Mouse (Mus musculus): ENCODE results near the gene Tmod1.

Tmod1 gene

GRCm38 (mm10) chr4:46053323-46054107 is 14.8 kb downstream of the Tmod1 start:
- in situ Hi-C loops (cut with MboI, MseI), result no loop called here

DNA sequence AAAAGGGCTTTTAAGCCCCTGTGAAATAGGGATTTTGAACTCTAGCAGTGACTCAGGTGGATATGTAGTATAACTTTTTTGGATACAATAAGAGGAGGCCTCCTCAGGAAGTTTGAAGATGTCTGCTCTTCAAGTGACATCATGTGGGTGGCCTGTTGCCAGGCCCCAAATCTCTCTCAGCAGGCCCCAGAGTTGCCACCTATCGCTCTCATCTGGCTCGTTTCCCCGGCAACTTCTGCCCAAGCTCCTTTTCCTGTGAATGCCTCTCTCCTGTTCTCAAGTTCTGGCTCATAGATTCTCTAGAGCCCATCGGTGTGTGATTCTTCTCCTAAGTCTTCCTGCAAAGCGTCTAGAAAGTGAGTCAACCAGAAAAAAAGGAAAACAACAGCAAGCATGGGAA is 17.4 kb downstream of the Tmod1 start:
- in situ Hi-C loops (cut with MboI, MseI), result no loop called here

DNA sequence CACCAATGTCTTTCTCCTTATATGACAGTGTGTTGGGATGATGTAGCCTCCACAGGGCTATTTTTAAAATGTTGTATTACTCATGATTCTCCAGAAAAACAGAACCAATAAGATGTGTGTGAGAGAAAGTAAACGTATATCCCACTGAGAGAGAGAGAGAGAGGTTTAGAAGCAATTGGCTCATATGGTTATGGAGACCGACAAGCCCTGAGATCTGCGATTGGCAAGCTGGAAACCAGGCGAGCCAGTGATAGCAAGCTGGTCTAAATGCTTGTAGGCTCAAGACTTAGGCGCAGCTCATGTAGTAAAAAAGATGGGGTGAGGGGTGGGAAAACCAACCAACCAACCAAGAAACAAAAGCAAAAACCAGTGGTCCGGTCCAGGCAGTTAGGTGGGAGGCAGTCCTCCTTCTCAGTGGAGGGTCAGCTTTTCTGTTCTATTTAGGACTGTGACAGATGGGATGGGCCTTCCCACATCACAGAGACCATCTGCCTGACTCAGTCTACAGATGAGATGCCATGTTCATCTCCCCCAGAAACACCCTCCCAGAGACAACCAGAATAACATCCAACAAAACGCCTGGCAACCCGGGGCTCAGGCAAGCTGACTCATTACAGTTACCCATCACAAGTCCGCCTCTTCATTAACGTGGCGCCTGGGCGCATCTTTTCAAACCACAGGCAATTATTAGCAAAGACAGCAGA is 22.7 kb downstream of the Tmod1 start:
- in situ Hi-C loops (cut with MboI, MseI), result no loop called here

GRCm38 (mm10) chr4:46063841-46064240 is 25.1 kb downstream of the Tmod1 start:
- in situ Hi-C loops (cut with MboI, MseI), result no loop called here

DNA sequence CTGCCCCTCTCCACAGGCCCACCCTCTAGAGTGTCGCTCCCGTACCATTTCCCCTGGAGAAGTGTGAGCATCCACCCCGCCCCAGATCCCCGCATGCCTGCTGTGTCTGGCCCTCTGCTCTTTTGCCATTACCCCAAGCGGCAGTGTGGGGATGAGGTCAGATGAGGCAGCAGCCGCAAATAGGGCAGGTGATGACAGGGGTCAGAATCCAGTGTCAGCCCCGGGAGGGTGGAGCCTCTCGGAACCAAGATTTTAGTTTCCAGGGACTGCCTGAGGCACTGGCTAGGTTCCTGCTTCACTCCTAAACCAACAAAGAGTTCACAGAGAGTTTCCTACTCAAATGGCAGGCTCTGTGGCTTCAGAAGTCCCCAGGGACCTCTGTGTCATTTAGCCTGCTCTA is 25.5 kb downstream of the Tmod1 start:
- in situ Hi-C loops (cut with MboI, MseI), result no loop called here

- in situ Hi-C loops (cut with MboI, MseI), result no loop called here
Observed at GRCm38 (mm10) chr4:46064961-46065360, 26.2 kb downstream of the Tmod1 start.

DNA sequence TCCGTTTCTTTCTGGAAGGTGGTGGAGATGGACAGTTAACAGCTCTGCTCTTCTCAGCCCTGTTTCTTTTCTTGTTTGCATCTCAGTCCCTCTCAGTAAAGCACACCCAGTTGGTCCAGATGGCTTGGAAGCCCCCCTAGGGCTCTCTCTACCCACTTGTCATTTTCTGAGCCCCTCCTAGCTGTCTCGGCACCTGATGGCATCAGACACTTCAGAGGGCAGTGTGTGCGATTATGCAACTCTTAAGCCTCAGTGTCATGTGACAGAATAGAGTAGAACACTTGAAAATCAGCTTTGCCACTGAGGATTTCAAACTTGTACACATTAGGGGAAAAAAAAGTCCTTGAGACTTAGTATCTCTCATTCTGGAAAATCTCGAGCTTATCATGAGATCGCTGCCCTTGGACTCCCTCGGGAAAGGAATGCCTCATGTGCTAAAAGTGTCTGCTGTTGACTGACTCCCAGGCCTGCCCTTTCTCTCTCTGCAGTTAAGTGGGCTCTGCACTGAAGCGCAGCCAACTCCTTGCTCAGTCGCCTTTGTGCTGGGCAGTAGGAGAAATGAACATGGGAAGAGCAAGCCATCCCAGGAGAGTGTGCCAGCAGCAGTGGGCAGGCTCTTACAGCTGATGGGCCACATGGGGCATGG is 27.1 kb downstream of the Tmod1 start:
- in situ Hi-C loops (cut with MboI, MseI), result no loop called here

DNA sequence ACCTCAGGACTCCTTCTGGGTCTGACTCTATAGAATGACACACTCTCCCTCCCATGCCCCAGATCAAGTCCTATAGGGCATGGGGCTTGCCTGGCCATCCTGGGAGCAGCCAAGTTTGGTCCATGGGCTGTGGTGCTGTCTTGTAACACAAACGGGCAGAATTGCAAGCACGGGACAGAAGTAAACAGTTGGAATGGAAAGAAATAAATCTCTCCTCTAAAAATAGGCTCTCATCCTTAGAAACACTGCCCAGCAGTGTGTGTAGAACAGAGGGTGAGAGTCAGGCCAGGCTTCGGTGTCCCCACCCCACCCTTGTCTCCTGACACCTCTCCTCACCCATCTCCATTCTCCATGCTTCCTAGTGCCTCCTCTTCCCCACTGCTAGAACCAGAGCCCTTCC is 29.3 kb downstream of the Tmod1 start:
- in situ Hi-C loops (cut with MboI, MseI), result no loop called here

GRCm38 (mm10) chr4:46068573-46068972 is 29.8 kb downstream of the Tmod1 start:
- in situ Hi-C loops (cut with MboI, MseI), result no loop called here

DNA sequence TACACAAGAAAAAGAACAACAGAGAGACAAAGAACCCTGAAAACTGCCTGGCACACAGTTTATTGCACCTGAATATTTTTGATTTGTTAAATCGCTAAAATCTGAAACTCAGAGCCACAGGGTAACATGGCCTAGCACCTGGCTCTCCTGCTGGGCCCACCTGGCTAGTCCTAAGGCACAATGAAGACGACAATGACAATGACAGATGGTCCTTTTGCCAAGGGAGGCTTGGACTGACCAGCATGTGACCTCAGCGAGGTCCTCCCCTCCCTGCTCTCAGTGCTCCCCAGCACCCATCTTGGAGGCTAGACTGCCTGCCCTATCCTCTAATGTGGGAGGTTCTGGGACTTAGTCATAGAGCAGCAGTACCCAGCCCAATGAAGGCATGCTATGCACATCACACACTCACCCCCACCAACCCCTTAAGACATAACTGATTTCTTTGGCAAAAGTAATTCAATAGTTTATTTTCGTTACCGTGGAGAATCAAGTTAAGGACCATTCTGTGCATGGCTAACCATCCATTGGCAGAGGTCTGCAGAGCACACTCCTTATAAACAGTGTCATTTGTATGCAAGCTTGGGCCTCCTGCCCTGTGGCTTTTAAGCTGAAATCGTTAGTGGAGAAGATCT is 31.2 kb downstream of the Tmod1 start:
- in situ Hi-C loops (cut with MboI, MseI), result no loop called here

GRCm38 (mm10) chr4:46072631-46073030 is 33.9 kb downstream of the Tmod1 start:
- in situ Hi-C loops (cut with MboI, MseI), result no loop called here

DNA sequence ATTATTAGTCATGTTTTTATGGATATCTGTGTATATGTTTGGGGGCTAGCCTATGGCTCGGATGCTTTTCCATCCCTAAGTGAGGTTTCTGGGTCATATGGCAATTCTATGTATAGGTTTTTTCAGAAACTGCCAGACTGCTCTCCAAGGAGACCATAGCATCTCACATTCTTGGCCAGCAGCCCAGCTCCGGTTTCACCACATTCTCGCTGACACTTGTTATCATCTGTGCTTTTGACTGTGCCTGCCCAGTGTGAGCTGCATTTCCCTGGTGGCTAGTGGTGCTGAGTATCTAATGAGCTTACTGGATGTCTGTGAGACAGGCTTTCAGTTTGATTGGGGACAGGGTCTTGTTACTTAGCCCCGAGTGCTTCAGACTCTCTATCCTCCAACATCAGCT is 35.0 kb downstream of the Tmod1 start:
- in situ Hi-C loops (cut with MboI, MseI), result no loop called here

- in situ Hi-C loops (cut with MboI, MseI), result no loop called here
Observed at GRCm38 (mm10) chr4:46075664-46076063, 36.9 kb downstream of the Tmod1 start.

DNA sequence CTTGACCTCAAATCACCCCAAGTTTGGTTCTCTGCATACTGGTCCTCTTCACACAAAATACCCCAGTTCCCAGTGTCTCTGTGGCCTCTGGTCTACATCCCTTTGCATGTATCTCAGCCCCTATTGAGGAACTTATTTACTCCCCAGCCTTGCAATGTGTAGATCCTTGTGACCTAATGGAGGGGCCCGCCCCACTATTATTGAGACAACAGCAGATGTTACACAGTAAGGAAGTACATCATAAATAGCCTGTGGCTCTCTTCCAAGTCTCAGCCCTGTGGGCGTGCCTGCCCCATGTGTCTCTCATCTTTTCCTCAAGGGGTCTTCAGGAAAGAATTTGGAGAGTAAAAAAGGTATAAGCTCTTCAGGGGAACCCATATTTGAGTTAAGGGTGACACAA is 38.2 kb downstream of the Tmod1 start:
- in situ Hi-C loops (cut with MboI, MseI), result no loop called here

DNA sequence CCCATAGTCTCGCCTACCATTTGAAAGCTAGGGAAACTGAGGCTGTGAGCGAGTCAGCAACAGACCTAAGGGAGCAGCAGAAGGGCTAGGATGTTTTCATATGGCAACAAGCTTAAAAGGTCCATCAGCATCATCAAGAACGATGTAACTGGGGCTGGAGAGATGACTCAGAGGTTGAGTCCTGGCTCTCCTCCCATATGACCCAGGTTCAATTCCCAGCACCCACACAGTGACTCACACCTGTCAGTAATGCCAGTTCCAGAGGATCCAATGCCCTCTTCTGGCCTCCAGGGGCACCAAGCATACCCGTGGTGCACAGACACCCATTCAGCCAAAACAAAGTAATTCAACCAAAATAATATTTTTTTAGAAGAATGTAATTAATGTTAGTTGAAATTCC is 41.5 kb downstream of the Tmod1 start:
- in situ Hi-C loops (cut with MboI, MseI), result no loop called here

DNA sequence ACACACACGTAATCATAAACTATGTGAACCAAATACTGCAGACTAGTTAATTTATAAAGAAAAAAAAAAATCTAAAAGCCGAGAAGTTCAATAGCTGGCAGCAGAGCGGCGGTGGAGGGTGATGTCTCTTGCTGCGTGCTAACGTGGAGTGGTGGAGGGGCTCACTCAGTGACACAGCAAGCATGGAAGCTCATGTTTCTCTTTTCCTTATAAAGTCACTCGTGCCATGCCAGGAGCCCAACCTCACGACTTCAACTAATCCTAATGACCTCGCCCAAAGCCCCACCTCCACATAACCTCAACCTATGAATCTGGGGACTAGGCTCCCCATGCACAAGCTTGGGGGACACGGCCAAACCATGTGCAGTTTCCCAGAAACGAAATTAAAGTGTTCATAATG is 43.8 kb downstream of the Tmod1 start:
- in situ Hi-C loops (cut with MboI, MseI), result no loop called here

- in situ Hi-C loops (cut with MboI, MseI), result no loop called here
Observed at GRCm38 (mm10) chr4:46084416-46085172, 45.9 kb downstream of the Tmod1 start.

DNA sequence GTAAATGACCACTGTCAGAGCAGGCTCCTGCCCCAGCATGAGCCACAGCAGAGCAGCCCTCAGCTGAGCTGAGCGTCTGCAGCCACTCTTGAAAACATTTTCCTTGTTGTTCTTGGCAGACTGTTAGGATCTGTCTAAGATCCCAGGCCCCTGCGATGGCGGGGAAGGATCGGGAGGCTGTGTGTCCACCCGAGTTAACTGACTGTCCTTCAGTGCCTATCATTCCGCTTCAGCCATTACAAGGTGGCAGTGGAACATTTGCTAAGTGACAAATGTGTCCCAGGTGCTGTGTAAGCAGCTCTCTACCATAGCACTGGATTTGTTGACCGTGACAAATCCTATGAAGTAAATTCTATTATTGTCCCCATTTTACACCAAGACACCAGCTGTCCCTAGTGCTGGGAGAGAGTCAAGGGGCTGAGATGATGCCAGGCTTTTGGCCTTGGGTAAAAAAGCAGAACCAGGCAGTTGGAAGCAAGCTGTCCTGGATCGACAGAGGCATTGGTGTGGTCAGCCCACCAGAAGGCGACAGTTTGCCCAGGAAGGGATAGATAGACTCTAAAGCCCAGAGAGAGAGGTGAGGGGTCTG is 46.6 kb downstream of the Tmod1 start:
- in situ Hi-C loops (cut with MboI, MseI), result no loop called here

- in situ Hi-C loops (cut with MboI, MseI), result no loop called here
Observed at GRCm38 (mm10) chr4:46086718-46087426, 48.1 kb downstream of the Tmod1 start.

DNA sequence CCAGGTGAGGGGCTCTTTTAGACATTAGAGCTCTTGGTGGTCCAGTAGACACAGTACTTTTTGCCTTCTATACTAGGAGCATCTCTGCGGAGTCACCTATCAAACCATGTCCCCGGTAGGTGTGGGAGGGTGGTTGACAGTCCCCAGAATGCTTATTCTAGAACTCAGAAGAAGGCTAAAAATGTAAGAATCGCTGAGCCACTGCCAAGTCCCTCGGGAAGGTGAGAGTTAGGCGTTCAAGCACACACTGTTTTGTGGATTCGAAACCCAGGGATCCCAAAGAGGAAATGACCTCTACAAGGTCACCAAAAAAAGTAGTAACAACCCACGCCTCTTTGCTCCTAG is 48.7 kb downstream of the Tmod1 start:
- in situ Hi-C loops (cut with MboI, MseI), result no loop called here

- in situ Hi-C loops (cut with MboI, MseI), result no loop called here
Observed at GRCm38 (mm10) chr4:46087852-46088251, 49.1 kb downstream of the Tmod1 start.

All from regulatory T cell (primary cell).